Mouse (Mus musculus) frontal cortex, adult 2 months (tissue): ENCODE measurements around the gene Frk. TPM values are rescaled to one million over a fixed set of nuclear protein-coding genes. Genes with fewer than 3 reads are reported as not detected.
"Not testable (repeated sequence)": the region's sequence is repeated elsewhere in the genome, so short reads cannot be mapped to it uniquely, and the experiment has no call there.

ENCODE experiments used
- DNase-seq, 2 experiments: peaks; one replicate each; pipeline ENCODE4 v3.0.0; 2022; ENCODE audit warnings: low spot score in 1 of 2; ENCODE audit errors: extremely low spot score in 1 of 2
- polyA plus RNA-seq: library from polyadenylated mRNA; depleted of rRNA; stranded (reverse); fragments of >200 nt; gene quantifications from 2 replicates; pipeline ENCODE4 v1.2.3, GENCODE M21; 2012; rRNA removed

Gene Frk
- polyA plus RNA-seq, 1 experiment = 0.50 TPM

- DNase-seq = no peak
Observed at GRCm38 (mm10) chr10:34563518-34564176, 80.4 kb downstream of the Frk start.

- no peak for DNase-seq
Observed at GRCm38 (mm10) chr10:34615474-34615873, 132.3 kb downstream of the Frk start.

DNA sequence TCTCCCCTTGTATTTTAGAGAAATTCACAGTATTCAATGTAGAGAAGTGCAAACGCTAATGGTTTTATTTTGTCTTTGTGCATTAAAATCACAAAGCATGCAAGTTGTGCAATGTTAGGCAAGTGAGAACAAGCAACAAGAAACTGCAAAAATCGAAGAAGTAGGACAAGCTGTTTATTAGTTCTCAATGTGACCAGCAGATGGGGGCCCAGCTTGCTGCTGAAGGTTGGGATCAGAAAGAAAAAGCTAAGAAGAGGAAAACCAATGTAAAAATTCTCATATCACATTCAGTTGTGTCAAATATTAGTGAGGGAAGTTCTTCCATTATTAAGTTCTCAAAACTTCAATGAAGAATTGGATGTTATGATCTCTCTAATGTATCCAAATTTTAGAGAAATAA is 134.0 kb downstream of the Frk start:
- DNase-seq = peak in 1 of 2 experiments; percentile 42

GRCm38 (mm10) chr10:34618490-34618889 is 135.3 kb downstream of the Frk start:
- no peak for DNase-seq

GRCm38 (mm10) chr10:34620540-34620939 is 137.3 kb downstream of the Frk start:
- DNase-seq = not testable (repeated sequence)

DNA sequence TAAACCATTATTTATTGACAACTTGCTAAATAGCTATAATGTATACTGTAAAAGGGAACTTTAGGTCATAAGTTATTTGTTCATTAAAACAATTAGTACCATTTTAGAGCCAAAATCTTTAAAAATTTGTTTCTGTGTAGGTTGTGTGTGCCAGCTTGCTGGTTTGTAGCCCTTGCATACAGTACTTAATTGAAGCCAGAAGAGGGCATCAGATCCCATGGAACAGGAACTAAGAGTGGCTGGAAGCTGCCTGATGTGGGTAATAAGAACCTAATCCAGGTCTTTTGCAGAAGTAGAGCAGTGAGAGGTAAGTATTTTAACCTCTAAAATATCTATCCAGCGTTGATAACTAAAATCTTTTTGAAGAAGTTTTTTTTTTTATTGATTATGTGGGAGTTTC is 155.0 kb downstream of the Frk start:
- no peak for DNase-seq

Other genes with a start within 250 kb of the Frk start
- 103 and 105 TPM in 2 replicates for gene Tspyl1, start 201.2 kb upstream of the Frk start, polyA plus RNA-seq
- gene Tspyl4, start 186.0 kb upstream of the Frk start, polyA plus RNA-seq = 289 and 295 TPM in 2 replicates
- 0.25 and 0.26 TPM in 2 replicates for gene Col10a1, start 93.4 kb upstream of the Frk start, polyA plus RNA-seq
- 1.6 and 2.4 TPM in 2 replicates for gene Nt5dc1, start 64.8 kb upstream of the Frk start, polyA plus RNA-seq